Mouse (Mus musculus) heart, embryonic 14.5 days (tissue): ENCODE data around the gene Tbl1xr1. TPM values are rescaled to one million over a fixed set of nuclear protein-coding genes. Genes with fewer than 3 reads are reported as not detected.

ENCODE experiments used
- ATAC-seq: fragments of 200-750 bp; cut with Nextera tagmentation; 2 replicates; pipeline ENCODE4 v1.8.0; 2017; ENCODE audit warnings: low read depth, moderate TSS enrichment; ENCODE audit not compliant: insufficient number of reproducible peaks, insufficient read depth, low FRiP score
- H3K27ac ChIP-seq, 2 experiments: fragments of 200-500 bp in 1 of 2; fragments of 300-500 bp in 1 of 2; sonication (generic) in 1 of 2; replicated peaks in 1 of 2; 2 replicates each; pipeline ENCODE4 v1.5.1; 2012 to 2014; ENCODE audit warnings: low read depth in 2 of 2, low read length in 2 of 2, control low read depth in 1 of 2, mild to moderate bottlenecking in 1 of 2, mixed read lengths in 1 of 2; ENCODE audit not compliant: control insufficient read depth in 1 of 2, insufficient read depth in 1 of 2
- H3K27me3 ChIP-seq: fragments of 300-500 bp; sonication (generic); 2 replicates; pipeline ENCODE4 v1.6.1; 2014; ENCODE audit warnings: mild to moderate bottlenecking, low read length, control low read depth; ENCODE audit not compliant: control insufficient read depth, insufficient read depth
- H3K36me3 ChIP-seq: fragments of 300-500 bp; sonication (generic); 2 replicates; pipeline ENCODE4 v1.6.1; 2014; ENCODE audit warnings: mild to moderate bottlenecking, control low read depth, low read length, mixed read lengths; ENCODE audit not compliant: control insufficient read depth, insufficient read depth
- H3K4me1 ChIP-seq, 2 experiments: fragments of 200-500 bp in 1 of 2; fragments of 300-500 bp in 1 of 2; sonication (generic) in 1 of 2; 2 replicates each; pipeline ENCODE4 v1.6.1; 2012 to 2014; ENCODE audit warnings: low read length in 2 of 2, control low read depth in 1 of 2, mixed read lengths in 1 of 2; ENCODE audit not compliant: control insufficient read depth in 2 of 2, insufficient read depth in 2 of 2
- H3K4me2 ChIP-seq: fragments of 300-500 bp; sonication (generic); 2 replicates; pipeline ENCODE4 v1.6.1; 2014; ENCODE audit warnings: mild to moderate bottlenecking, low read length
- H3K4me3 ChIP-seq, 2 experiments: fragments of 200-500 bp in 1 of 2; fragments of 300-500 bp in 1 of 2; sonication (generic) in 1 of 2; 2 replicates each; pipeline ENCODE4 v1.5.1; 2012 to 2014; ENCODE audit warnings: low read length in 2 of 2, mild to moderate bottlenecking in 2 of 2, control low read depth in 1 of 2, low read depth in 1 of 2, moderate library complexity in 1 of 2; ENCODE audit not compliant: control insufficient read depth in 1 of 2, insufficient read depth in 1 of 2
- H3K9ac ChIP-seq: fragments of 300-500 bp; sonication (generic); 2 replicates; pipeline ENCODE4 v1.6.1; 2014; ENCODE audit warnings: mild to moderate bottlenecking, low read length
- H3K9me3 ChIP-seq: fragments of 300-500 bp; sonication (generic); 2 replicates; pipeline ENCODE4 v1.6.1; 2016; ENCODE audit warnings: low read length, control low read depth; ENCODE audit not compliant: control insufficient read depth
- whole genome bisulfite sequencing: fragments of 180-500 bp; shearing (Covaris S2); extraction: QIAGEN DNeasy Blood & Tissue Kit; methylation state at CpG from one replicate; pipeline ENCODE4 v1.1.7; 2014; 5-methylcytosine and 5-hydroxymethylcytosine counted together
- polyA plus RNA-seq: library from polyadenylated mRNA; unstranded; fragments of >200 nt; fragmentation: Nextera tagmentation; extraction: Ambion mirVana; gene quantifications from 2 replicates; pipeline ENCODE4 v1.2.1, GENCODE M21; 2014

The Tbl1xr1 gene
- polyA plus RNA-seq, 1 experiment from 2014 or later, result 24.5 TPM

DNA sequence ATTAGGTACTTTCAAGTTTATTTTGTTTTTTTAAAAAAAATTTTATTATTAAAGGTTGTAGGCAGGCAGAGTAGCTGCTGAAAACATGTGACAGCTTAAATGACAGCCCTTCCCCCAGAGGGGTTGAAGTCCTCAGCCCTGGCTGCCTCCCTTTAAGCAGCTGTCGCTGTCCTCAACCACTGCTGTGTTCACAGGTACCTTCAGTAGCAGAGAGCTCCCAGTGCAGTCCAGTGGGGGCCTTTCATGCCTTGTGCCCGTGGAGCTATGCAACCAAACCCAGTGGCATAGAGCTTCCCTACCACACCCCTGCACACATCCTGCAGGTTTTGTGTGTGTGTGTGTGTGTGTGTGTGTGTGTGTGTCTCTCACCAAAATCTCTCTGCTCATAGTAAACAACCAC lies 38.8 kb downstream of the Tbl1xr1 start:
- Histone ChIP-seq H3K27ac (no peak overlapping the region), H3K9ac (no peak overlapping the region), H3K4me1 (peaks cover 2 to 10% of the 10 kb centered on the region in 2 experiments), H3K9me3 (peaks cover 7% of the 10 kb centered on the region; the same call in 1 of the 2 replicates), H3K27me3 (no peaks in the 10 kb centered on the region), H3K36me3 (no peaks in the 10 kb centered on the region), H3K4me3 (no peak overlapping the region), H3K4me2 (no peak overlapping the region)
- 11% methylated on average over 2 of the region's 2 CpGs for WGBS
- ATAC-seq, result peak; percentile 43; the same call in 1 of the 2 replicates

DNA sequence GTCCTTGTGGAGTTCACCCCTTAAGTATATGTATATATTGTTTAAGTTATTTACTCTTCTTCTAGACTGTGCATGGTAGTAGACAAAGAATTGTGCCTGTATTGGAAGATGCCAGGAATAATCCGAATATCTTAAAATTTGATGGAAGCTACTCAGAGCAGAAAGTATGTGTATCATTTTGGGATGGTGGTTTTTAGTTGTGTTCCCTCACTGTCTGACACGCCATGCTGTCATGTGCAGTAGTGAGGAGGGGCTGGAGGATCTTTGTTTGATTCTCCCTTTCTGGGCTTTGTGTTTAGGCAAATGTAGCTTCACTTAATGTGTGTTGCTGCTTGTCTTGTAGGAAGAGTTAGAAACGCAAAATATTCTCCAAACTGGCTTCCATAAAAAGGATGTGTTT lies 39.2 kb downstream of the Tbl1xr1 start:
- no peaks in the 10 kb centered on the region for H3K36me3 ChIP-seq
- no peak for ATAC-seq
- WGBS, result 87% methylated on average over 3 of the region's 3 CpGs
- no peaks in the 10 kb centered on the region for H3K27me3 ChIP-seq
- peaks cover 7% of the 10 kb centered on the region; the same call in 1 of the 2 replicates for H3K9me3 ChIP-seq
- H3K4me3 ChIP-seq, result no peak overlapping the region
- H3K9ac ChIP-seq, result no peak overlapping the region
- no peak overlapping the region for H3K4me2 ChIP-seq
- no peak overlapping the region for H3K27ac ChIP-seq
- H3K4me1 ChIP-seq, result peaks cover 2 to 10% of the 10 kb centered on the region in 2 experiments

DNA sequence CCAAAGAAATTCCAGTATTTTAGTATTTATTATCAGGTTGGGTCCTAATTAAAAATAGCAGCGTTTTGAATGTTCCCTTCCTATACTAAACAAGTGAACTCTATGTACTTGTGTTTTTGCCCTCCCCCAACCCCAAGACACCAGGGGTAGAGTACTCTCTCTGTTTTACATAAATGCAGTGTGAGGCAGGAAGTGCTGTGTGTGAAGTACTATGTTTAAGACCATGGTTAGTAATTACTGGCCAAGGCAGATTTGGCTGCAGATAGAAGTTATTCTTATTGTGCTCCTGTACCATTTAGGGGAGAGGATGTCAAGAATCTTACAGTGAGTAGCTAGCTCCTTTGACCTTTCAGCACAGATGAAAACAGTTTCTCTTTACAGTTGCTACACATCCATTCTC lies 39.7 kb downstream of the Tbl1xr1 start:
- H3K9ac ChIP-seq, result no peak overlapping the region
- H3K27me3 ChIP-seq, result no peaks in the 10 kb centered on the region
- H3K4me2 ChIP-seq, result no peak overlapping the region
- H3K27ac ChIP-seq, result no peak overlapping the region
- no peak for ATAC-seq
- peaks cover 4 to 12% of the 10 kb centered on the region in 2 experiments for H3K4me1 ChIP-seq
- H3K4me3 ChIP-seq, result no peak overlapping the region
- no peaks in the 10 kb centered on the region for H3K36me3 ChIP-seq
- WGBS, result 66% methylated on average over 1 of the region's 1 CpGs
- peaks cover 7% of the 10 kb centered on the region; the same call in 1 of the 2 replicates for H3K9me3 ChIP-seq

DNA sequence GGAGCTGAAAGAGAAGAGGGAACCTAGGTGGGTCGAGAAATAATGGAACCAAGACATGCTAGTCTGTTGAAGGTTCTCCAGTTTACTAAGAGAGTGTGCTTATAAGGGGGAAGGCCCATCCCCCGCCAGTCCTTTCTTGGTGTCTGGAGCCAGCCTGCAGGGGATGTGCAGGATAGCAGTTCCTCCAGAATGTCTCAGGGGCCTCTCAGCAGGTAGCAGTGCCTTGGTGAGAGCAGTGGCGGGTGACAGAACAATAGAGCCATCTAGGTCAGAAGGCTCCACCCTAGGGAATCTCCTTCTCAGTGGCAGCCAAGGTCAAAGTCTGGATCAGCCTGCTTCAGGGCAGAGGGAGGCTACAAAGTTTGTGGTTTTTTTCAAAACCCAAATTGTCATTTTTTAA lies 45.3 kb downstream of the Tbl1xr1 start:
- 44% methylated on average over 3 of the region's 3 CpGs for WGBS

DNA sequence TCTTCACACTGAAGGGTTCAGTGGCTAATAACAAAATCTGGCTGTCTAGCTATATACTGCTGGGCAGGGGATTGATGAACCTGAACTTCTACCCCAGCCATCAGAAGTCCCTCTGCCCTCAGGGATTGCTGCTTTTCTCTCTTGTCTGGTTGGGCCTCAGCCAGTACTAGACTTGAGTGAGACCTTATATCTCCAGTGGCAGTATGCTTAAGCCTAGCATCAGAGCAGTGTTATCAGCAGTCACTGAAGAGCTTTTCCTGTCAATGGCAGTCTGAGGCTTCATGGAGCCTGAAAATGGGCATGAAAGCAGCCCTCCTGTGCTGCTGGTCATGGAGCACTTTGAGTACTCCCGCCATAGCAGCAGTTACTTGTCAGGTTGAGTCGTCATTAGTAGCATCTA lies 46.7 kb downstream of the Tbl1xr1 start:
- peak; percentile 47; the same call in 1 of the 2 replicates for ATAC-seq
- WGBS, result 24% methylated on average over 2 of the region's 2 CpGs

More for the DNA sequence above, 45.3 kb downstream of the Tbl1xr1 start:
- no peak overlapping the region for H3K4me2 ChIP-seq
- ATAC-seq, result no peak
- H3K9me3 ChIP-seq, result no peaks in the 10 kb centered on the region
- no peaks in the 10 kb centered on the region for H3K27me3 ChIP-seq
- no peaks in the 10 kb centered on the region for H3K36me3 ChIP-seq
- H3K9ac ChIP-seq, result no peak overlapping the region
- peaks cover 14 to 36% of the 10 kb centered on the region in 2 experiments for H3K4me1 ChIP-seq
- no peak overlapping the region for H3K4me3 ChIP-seq
- no peak overlapping the region for H3K27ac ChIP-seq

DNA sequence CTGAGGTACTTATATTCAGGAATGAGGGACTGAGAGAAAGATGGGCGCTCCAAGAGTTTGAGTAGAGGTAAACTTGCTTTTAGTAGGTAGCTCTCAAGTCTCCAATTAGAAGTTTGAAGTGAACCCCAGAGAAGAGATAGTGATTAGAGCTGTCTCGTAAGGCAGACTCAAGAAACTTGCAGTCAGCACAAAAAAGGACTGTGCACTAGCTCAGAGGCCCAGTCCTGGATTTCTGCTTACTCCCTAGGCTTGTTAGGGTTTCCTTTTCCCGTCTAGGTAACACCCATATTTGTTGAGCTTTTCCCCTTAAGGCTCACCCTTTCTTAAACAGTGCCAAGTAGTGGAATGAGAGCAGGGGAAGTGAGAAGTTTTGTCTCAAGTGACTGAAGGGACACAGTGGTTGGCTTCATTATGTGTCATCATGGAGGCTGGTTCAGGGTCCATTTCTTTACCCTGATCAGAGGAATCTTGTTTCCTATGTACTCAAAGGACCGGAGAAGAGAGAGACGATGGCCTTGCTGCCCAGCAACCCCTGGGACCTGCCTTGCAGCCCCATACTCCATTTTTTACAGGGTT lies 49.9 kb downstream of the Tbl1xr1 start:
- no peaks in the 10 kb centered on the region for H3K9me3 ChIP-seq
- no peak for ATAC-seq

More for the DNA sequence above, 46.7 kb downstream of the Tbl1xr1 start:
- Histone ChIP-seq H3K9me3 (no peaks in the 10 kb centered on the region), H3K9ac (no peak overlapping the region), H3K27me3 (no peaks in the 10 kb centered on the region), H3K36me3 (no peaks in the 10 kb centered on the region), H3K4me3 (no peak overlapping the region), H3K27ac (peak overlapping the region in 1 of 2 experiments; percentile 28; a peak in 2 of 4 replicates), H3K4me2 (no peak overlapping the region), H3K4me1 (peaks cover 14 to 36% of the 10 kb centered on the region in 2 experiments)

DNA sequence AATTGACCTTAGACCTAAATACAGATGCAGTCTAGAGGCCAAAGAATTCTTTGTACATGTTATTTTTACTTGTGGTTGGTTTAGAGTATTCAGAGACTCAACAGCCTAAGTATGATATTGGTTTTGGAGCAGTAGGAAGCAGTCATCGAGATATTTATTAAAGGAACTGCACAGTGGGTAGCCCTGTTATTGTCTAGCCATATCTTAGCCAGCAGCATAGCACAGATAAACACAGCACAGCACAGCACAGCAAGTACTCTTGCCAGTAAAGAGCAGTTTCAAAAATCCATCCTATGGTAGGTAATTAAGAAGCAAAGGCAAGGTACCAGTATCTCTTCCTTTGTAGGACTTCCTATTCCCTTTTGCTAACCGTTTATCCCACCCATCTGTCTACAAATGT lies 54.8 kb downstream of the Tbl1xr1 start:
- Histone ChIP-seq H3K4me2 (no peak overlapping the region), H3K27ac (no peak overlapping the region), H3K36me3 (no peaks in the 10 kb centered on the region), H3K9ac (no peak overlapping the region), H3K4me1 (peaks cover 0 to 6% of the 10 kb centered on the region in 2 experiments; a peak in 2 of 4 replicates), H3K27me3 (no peaks in the 10 kb centered on the region), H3K9me3 (no peaks in the 10 kb centered on the region), H3K4me3 (no peak overlapping the region)
- WGBS, result 67% methylated on average over 2 of the region's 2 CpGs
- ATAC-seq, result no peak

More for the DNA sequence above, 49.9 kb downstream of the Tbl1xr1 start:
- WGBS, result 90% methylated on average over 5 of the region's 5 CpGs
- no peak overlapping the region for H3K27ac ChIP-seq
- H3K27me3 ChIP-seq, result no peaks in the 10 kb centered on the region
- H3K4me3 ChIP-seq, result no peak overlapping the region
- H3K4me2 ChIP-seq, result no peak overlapping the region
- H3K4me1 ChIP-seq, result peaks cover 9 to 35% of the 10 kb centered on the region in 2 experiments
- no peaks in the 10 kb centered on the region for H3K36me3 ChIP-seq
- no peak overlapping the region for H3K9ac ChIP-seq

DNA sequence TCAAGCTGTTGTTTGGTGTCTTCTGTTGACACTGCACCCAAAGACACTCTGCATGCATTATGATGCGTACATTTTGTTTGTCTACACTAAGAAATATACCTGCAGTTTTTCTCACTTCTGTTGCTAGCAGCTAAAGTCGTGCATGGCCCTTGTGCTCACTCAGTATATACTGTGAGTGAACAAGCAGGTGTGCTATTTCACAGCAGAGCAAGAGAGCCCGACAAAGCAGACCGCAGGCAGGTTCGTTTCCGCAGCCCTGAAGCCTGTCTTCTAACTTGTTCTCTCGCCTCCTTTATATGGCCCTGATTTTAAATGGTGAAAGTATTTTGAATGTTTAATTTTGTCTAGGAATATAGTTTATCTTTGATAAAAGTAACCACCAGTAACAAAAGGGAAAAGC lies 57.2 kb downstream of the Tbl1xr1 start:
- ATAC-seq, result no peak
- Histone ChIP-seq H3K36me3 (no peaks in the 10 kb centered on the region), H3K9ac (no peak overlapping the region), H3K4me2 (no peak overlapping the region), H3K27ac (no peak overlapping the region), H3K4me3 (no peak overlapping the region), H3K9me3 (no peaks in the 10 kb centered on the region), H3K27me3 (no peaks in the 10 kb centered on the region), H3K4me1 (peaks cover 0 to 6% of the 10 kb centered on the region in 2 experiments; a peak in 2 of 4 replicates)
- 89% methylated on average over 7 of the region's 7 CpGs for WGBS
